Mouse (Mus musculus): ENCODE results near the gene Dnajc8. TPM values are rescaled to one million over a fixed set of nuclear protein-coding genes. Genes with fewer than 3 reads are reported as not detected.

Dnajc8 gene
- total and polyA plus RNA-seq, 2 experiments from 2014 or later = 103 to 151 TPM

DNA sequence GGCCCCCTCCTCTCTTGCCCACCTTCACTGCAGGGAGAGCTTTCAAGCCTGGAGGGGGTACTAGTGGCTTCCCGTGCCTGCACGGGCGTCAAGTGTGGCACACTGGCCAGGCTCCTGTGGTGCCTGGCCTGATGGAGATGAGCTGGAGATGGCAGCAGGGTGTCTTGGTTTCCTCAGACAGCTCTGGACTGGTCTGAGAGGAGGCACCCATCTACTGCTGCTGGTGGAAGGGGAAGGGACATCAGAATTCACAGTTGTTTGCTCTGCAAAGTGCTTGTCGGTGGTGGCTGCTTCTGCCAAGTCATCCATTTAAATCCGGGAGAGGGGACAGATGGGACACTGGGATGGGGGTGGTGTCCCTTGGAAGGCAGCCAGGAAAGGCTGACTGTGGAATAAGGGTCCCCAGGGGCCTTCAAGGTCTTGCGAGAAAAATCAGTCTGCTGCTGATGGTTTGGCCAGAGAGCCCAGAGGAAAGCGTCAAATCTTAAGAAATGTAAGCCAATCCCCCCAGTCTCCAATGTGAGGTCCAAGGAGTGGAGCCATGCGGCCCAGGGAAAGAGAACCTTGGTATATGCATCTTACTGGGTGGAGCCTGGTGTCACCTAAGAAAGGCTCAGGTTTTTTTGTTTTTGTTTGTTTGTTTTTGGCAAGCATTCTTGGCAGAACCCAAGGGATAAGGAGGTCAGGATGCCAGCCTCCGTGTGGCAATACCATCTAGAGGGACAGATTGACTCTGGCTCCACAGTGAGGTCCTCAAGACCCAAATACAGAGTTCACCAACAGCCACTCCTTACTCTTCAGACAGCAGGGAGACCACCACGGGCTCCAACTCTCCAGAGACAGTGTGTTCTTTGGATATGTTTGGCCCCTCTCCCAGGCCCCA lies 42.9 kb upstream of the Dnajc8 start:
- Histone ChIP-seq H3K27me3 (ENCODE audit: insufficient read depth, low read length) (no peaks in the 10 kb centered on the region), H3K9ac (no peak overlapping the region), H3K36me3 (ENCODE audit: insufficient read depth) (no peaks in the 10 kb centered on the region), H3K4me2 (ENCODE audit: low read depth) (no peak overlapping the region), H3K4me1 (ENCODE audit: insufficient read depth) (no peaks in the 10 kb centered on the region), H3K9me3 (ENCODE audit: low read length) (no peaks in the 10 kb centered on the region), H3K27ac (ENCODE audit: low read depth, low read length) (no peak overlapping the region), H3K4me3 (ENCODE audit: low read depth, low read length) (no peak overlapping the region)
- no peak for ATAC-seq
- TF ChIP-seq CTCF (IDR thresholded peaks at IDR 0.05; ENCODE audit: low read depth) = no peak
- WGBS = 58% methylated on average over 10 of the region's 10 CpGs
- no peak for DNase-seq

GRCm38 (mm10) chr4:132494271-132494918 lies 41.0 kb upstream of the Dnajc8 start:
- no peaks in the 10 kb centered on the region for H3K4me1 ChIP-seq (ENCODE audit: insufficient read depth)
- DNase-seq = no peak
- WGBS = 91% methylated on average over 20 of the region's 20 CpGs

GRCm38 (mm10) chr4:132501639-132502038 lies 33.7 kb upstream of the Dnajc8 start:
- no peak for TF ChIP-seq CTCF (IDR thresholded peaks at IDR 0.05; ENCODE audit: low read depth)
- Histone ChIP-seq H3K4me3 (ENCODE audit: low read depth, low read length) (no peak overlapping the region), H3K27ac (ENCODE audit: low read depth, low read length) (no peak overlapping the region), H3K36me3 (ENCODE audit: insufficient read depth) (no peaks in the 10 kb centered on the region), H3K9ac (no peak overlapping the region), H3K4me1 (ENCODE audit: insufficient read depth) (no peaks in the 10 kb centered on the region), H3K9me3 (ENCODE audit: low read length) (no peaks in the 10 kb centered on the region), H3K4me2 (ENCODE audit: low read depth) (no peak overlapping the region), H3K27me3 (ENCODE audit: insufficient read depth, low read length) (no peaks in the 10 kb centered on the region)
- ATAC-seq (no peak), DNase-seq (no peak)
- 96% methylated on average over 6 of the region's 6 CpGs for WGBS

More at GRCm38 (mm10) chr4:132494271-132494918, 41.0 kb upstream of the Dnajc8 start:
- no peak overlapping the region for H3K9ac ChIP-seq
- H3K27ac ChIP-seq (ENCODE audit: low read depth, low read length) = no peak overlapping the region
- H3K27me3 ChIP-seq (ENCODE audit: insufficient read depth, low read length) = no peaks in the 10 kb centered on the region
- H3K4me3 ChIP-seq (ENCODE audit: low read depth, low read length) = no peak overlapping the region
- H3K9me3 ChIP-seq (ENCODE audit: low read length) = no peaks in the 10 kb centered on the region
- ATAC-seq = no peak
- TF ChIP-seq CTCF (IDR thresholded peaks at IDR 0.05; ENCODE audit: low read depth) = no peak
- H3K4me2 ChIP-seq (ENCODE audit: low read depth) = no peak overlapping the region
- H3K36me3 ChIP-seq (ENCODE audit: insufficient read depth) = no peaks in the 10 kb centered on the region

GRCm38 (mm10) chr4:132503344-132503743 lies 32.0 kb upstream of the Dnajc8 start:
- WGBS = 81% methylated on average over 11 of the region's 11 CpGs
- no peak for TF ChIP-seq CTCF (IDR thresholded peaks at IDR 0.05; ENCODE audit: low read depth)
- Histone ChIP-seq H3K9me3 (ENCODE audit: low read length) (no peaks in the 10 kb centered on the region), H3K4me2 (ENCODE audit: low read depth) (no peak overlapping the region), H3K36me3 (ENCODE audit: insufficient read depth) (no peaks in the 10 kb centered on the region), H3K27ac (ENCODE audit: low read depth, low read length) (no peak overlapping the region), H3K4me3 (ENCODE audit: low read depth, low read length) (no peak overlapping the region), H3K4me1 (ENCODE audit: insufficient read depth) (no peaks in the 10 kb centered on the region), H3K27me3 (ENCODE audit: insufficient read depth, low read length) (no peaks in the 10 kb centered on the region), H3K9ac (no peak overlapping the region)
- ATAC-seq (no peak), DNase-seq (no peak)

- no peak for TF ChIP-seq CTCF (IDR thresholded peaks at IDR 0.05; ENCODE audit: low read depth)
- no peak overlapping the region for H3K4me2 ChIP-seq (ENCODE audit: low read depth)
- no peaks in the 10 kb centered on the region for H3K9me3 ChIP-seq (ENCODE audit: low read length)
- no peaks in the 10 kb centered on the region; the same call in 1 of the 2 replicates for H3K4me1 ChIP-seq (ENCODE audit: insufficient read depth)
- DNase-seq (no peak), ATAC-seq (no peak)
- no peaks in the 10 kb centered on the region for H3K27me3 ChIP-seq (ENCODE audit: insufficient read depth, low read length)
- H3K27ac ChIP-seq (ENCODE audit: low read depth, low read length) = no peak overlapping the region
- H3K9ac ChIP-seq = no peak overlapping the region
- 68% methylated on average over 6 of the region's 6 CpGs for WGBS
- H3K4me3 ChIP-seq (ENCODE audit: low read depth, low read length) = no peak overlapping the region
- H3K36me3 ChIP-seq (ENCODE audit: insufficient read depth) = no peaks in the 10 kb centered on the region
Measured at GRCm38 (mm10) chr4:132505034-132505738, 30.2 kb upstream of the Dnajc8 start.

DNA sequence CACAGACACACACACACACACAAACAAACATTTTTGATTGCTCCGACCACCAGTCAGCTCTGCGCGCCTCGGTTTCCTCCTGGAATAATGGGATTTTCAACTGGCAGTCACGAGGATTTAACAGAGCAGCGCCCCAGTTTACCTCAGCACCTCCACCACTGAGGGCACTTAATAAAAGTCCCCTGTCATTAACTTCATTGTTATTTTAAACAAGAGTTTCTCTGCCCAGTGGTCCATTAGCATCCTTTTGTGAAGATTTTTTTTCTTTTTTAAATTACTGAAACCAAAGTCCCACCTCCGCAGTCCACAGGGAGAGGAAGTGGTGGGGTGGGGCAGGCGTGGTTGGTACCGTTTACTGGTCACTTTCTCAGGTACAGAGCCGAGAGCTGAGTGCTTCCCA lies 29.6 kb upstream of the Dnajc8 start:
- no peak for TF ChIP-seq CTCF (IDR thresholded peaks at IDR 0.05; ENCODE audit: low read depth)
- Histone ChIP-seq H3K27me3 (ENCODE audit: insufficient read depth, low read length) (no peaks in the 10 kb centered on the region), H3K9ac (no peak overlapping the region), H3K36me3 (ENCODE audit: insufficient read depth) (no peaks in the 10 kb centered on the region), H3K4me1 (ENCODE audit: insufficient read depth) (no peaks in the 10 kb centered on the region; the same call in 1 of the 2 replicates), H3K4me2 (ENCODE audit: low read depth) (no peak overlapping the region), H3K4me3 (ENCODE audit: low read depth, low read length) (no peak overlapping the region), H3K27ac (ENCODE audit: low read depth, low read length) (no peak overlapping the region), H3K9me3 (ENCODE audit: low read length) (no peaks in the 10 kb centered on the region)
- ATAC-seq (no peak), DNase-seq (no peak)
- 30% methylated on average over 10 of the region's 10 CpGs for WGBS
